30 mouse cellular contexts compared by ENCODE assay signal in the genomic region with DNA sequence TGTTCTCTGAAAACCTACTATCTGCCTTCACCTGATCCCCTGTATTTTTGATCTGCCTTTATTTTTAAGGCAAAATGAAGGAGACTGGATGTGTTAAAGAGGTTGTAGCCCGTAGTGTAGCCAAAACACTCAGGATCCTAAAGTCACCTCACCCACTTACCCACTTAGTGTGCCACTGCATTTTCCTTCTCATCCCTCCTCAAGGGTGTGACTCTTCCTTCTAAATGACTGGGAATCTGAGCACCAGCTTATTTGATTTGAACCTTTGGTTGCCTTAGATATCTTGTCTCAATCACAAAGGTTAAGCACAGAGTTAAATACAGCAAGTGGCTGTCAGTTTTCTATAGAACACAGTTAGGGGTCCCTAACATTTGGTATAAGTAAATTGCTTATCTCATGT.
"Had no signal": no experiment of that assay in that cellular context is flagged by ENCODE, and none has a peak within 500 bp of the region (broad histone marks: within the 10 kb centered on the region; RNA-seq: fewer than 3 reads in every experiment).

No protein-coding gene starts in this region.

- H3K9me3 ChIP-seq: limb, embryonic 10.5 days; limb, embryonic 12.5 days; limb, embryonic 13.5 days; limb, embryonic 15.5 days; liver, embryonic 12.5 days; liver, embryonic 13.5 days; liver, embryonic 15.5 days; lung, embryonic 15.5 days; megakaryocyte, embryonic 14.5 days; midbrain, embryonic 10.5 days; midbrain, embryonic 12.5 days; midbrain, embryonic 15.5 days; neural tube, embryonic 12.5 days had no signal

- H3K27me3 ChIP-seq: limb, embryonic 12.5 days; limb, embryonic 13.5 days; limb, embryonic 15.5 days; liver, embryonic 12.5 days; liver, embryonic 13.5 days; liver, embryonic 15.5 days; lung, embryonic 15.5 days; megakaryocyte, embryonic 14.5 days; midbrain, embryonic 12.5 days; midbrain, embryonic 15.5 days; neural tube, embryonic 12.5 days had no signal

- H3K4me1 ChIP-seq: limb, embryonic 10.5 days; limb, embryonic 12.5 days; limb, embryonic 15.5 days; liver, embryonic 12.5 days; liver, embryonic 13.5 days; liver, embryonic 15.5 days; lung, embryonic 15.5 days; megakaryocyte, embryonic 14.5 days; midbrain, embryonic 10.5 days; midbrain, embryonic 12.5 days; midbrain, embryonic 15.5 days; neural tube, embryonic 12.5 days had no signal

- H3K9ac ChIP-seq: limb, embryonic 12.5 days; limb, embryonic 13.5 days; limb, embryonic 15.5 days; liver, embryonic 12.5 days; liver, embryonic 13.5 days; liver, embryonic 14.5 days; liver, embryonic 15.5 days; liver, postnatal 0 days; lung, embryonic 14.5 days; lung, embryonic 15.5 days; midbrain, embryonic 12.5 days; midbrain, embryonic 15.5 days; neural tube, embryonic 12.5 days had no signal

- H3K4me3 ChIP-seq: limb, embryonic 10.5 days; limb, embryonic 12.5 days; limb, embryonic 13.5 days; limb, embryonic 15.5 days; liver, embryonic 12.5 days; liver, embryonic 13.5 days; liver, embryonic 15.5 days; lung, embryonic 15.5 days; megakaryocyte, embryonic 14.5 days; midbrain, embryonic 10.5 days; midbrain, embryonic 12.5 days; midbrain, embryonic 15.5 days; myocyte; neural tube, embryonic 12.5 days had no signal

- H3K36me3 ChIP-seq: liver, embryonic 12.5 days; liver, embryonic 13.5 days; liver, embryonic 15.5 days; midbrain, embryonic 10.5 days had no signal

- H3K4me2 ChIP-seq: limb, embryonic 12.5 days; limb, embryonic 13.5 days; limb, embryonic 15.5 days; liver, embryonic 11.5 days; liver, embryonic 12.5 days; liver, embryonic 13.5 days; liver, embryonic 15.5 days; lung, embryonic 14.5 days; lung, embryonic 15.5 days; midbrain, embryonic 12.5 days; midbrain, embryonic 15.5 days; neural tube, embryonic 12.5 days had no signal

- DNase-seq: left cerebral cortex, postnatal 4 days; liver; liver, embryonic 13.5 days; liver, postnatal 0 days; lung, adult 18-20 months; lung, adult 2 months; lung, embryonic 14.5 days; lung, postnatal 10 days; lung, postnatal 14 days; lung, postnatal 36 days; lung, postnatal 4 days; midbrain, embryonic 14.5 days had no signal

- H3K27ac ChIP-seq: limb, embryonic 10.5 days; limb, embryonic 12.5 days; limb, embryonic 13.5 days; limb, embryonic 15.5 days; liver, embryonic 12.5 days; liver, embryonic 13.5 days; liver, embryonic 14.5 days; liver, embryonic 15.5 days; lung, embryonic 15.5 days; macrophage; midbrain, embryonic 10.5 days; midbrain, embryonic 12.5 days; midbrain, embryonic 15.5 days; neural tube, embryonic 12.5 days had no signal

- ATAC-seq: liver, embryonic 12.5 days; liver, postnatal 0 days; lung, postnatal 0 days; midbrain, embryonic 15.5 days; midbrain, embryonic 16.5 days had no signal
